Mouse (Mus musculus) fat pad, adult 2 months (tissue): Measurements from ENCODE around the gene Rybp.
A peak's percentile ranks its signal among the peaks of the same experiment; 100 is the strongest.

ENCODE experiments used
- DNase-seq: peaks from one replicate; pipeline ENCODE4 v3.0.0-alpha.2; 2011; ENCODE audit warnings: low read depth, low spot score; ENCODE audit errors: extremely low read depth

Rybp gene

GRCm38 (mm10) chr6:100287334-100288015, at the start of gene Rybp:
Gene Rybp (minus strand): TSS chr6:100287485.
- no peak for DNase-seq

GRCm38 (mm10) chr6:100336591-100337148, 49.4 kb upstream of the Rybp start:
- DNase-seq = no peak

GRCm38 (mm10) chr6:100335506-100336144, 48.3 kb upstream of the Rybp start:
- no peak for DNase-seq

GRCm38 (mm10) chr6:100333745-100334144, 46.5 kb upstream of the Rybp start:
- no peak for DNase-seq

- DNase-seq = no peak
These were observed 45.2 kb upstream of the Rybp start for GRCm38 (mm10) chr6:100332479-100332878.

GRCm38 (mm10) chr6:100331582-100331981, 44.3 kb upstream of the Rybp start:
- DNase-seq = no peak

- DNase-seq = no peak
These were observed 43.8 kb upstream of the Rybp start for GRCm38 (mm10) chr6:100331055-100331454.

GRCm38 (mm10) chr6:100329542-100329941, 42.3 kb upstream of the Rybp start:
- DNase-seq = no peak

- peak; percentile 73 for DNase-seq
These were observed 39.8 kb upstream of the Rybp start for GRCm38 (mm10) chr6:100327050-100327449.

GRCm38 (mm10) chr6:100323756-100324430, 36.6 kb upstream of the Rybp start:
- DNase-seq = no peak

GRCm38 (mm10) chr6:100322561-100322960, 35.3 kb upstream of the Rybp start:
- no peak for DNase-seq

GRCm38 (mm10) chr6:100322145-100322544, 34.9 kb upstream of the Rybp start:
- no peak for DNase-seq

GRCm38 (mm10) chr6:100314201-100314600, 26.9 kb upstream of the Rybp start:
- DNase-seq = no peak

- no peak for DNase-seq
These were observed 23.9 kb upstream of the Rybp start for GRCm38 (mm10) chr6:100311167-100311566.

- DNase-seq = no peak
These were observed 17.5 kb upstream of the Rybp start for GRCm38 (mm10) chr6:100304831-100305230.

GRCm38 (mm10) chr6:100301410-100302108, 14.3 kb upstream of the Rybp start:
- no peak for DNase-seq

GRCm38 (mm10) chr6:100300831-100301230, 13.5 kb upstream of the Rybp start:
- DNase-seq = no peak

GRCm38 (mm10) chr6:100298945-100299344, 11.7 kb upstream of the Rybp start:
- peak; percentile 37 for DNase-seq

- DNase-seq = no peak
These were observed 10.3 kb upstream of the Rybp start for GRCm38 (mm10) chr6:100297536-100297935.

GRCm38 (mm10) chr6:100292411-100292810, 5.1 kb upstream of the Rybp start:
- DNase-seq = no peak

GRCm38 (mm10) chr6:100289058-100289457, 1.8 kb upstream of the Rybp start:
- DNase-seq = no peak
